Mouse (Mus musculus) ES-CJ7 (cell line): ENCODE data around the gene Mast1.

Source experiments
- DNase-seq: peaks from one replicate; pipeline ENCODE4 v3.0.0; 2011; ENCODE audit warnings: low read depth, low spot score

Mast1 gene

GRCm38 (mm10) chr8:84944478-84945160 lies 7.5 kb upstream of the Mast1 start:
- peak; percentile 94 for DNase-seq

DNA sequence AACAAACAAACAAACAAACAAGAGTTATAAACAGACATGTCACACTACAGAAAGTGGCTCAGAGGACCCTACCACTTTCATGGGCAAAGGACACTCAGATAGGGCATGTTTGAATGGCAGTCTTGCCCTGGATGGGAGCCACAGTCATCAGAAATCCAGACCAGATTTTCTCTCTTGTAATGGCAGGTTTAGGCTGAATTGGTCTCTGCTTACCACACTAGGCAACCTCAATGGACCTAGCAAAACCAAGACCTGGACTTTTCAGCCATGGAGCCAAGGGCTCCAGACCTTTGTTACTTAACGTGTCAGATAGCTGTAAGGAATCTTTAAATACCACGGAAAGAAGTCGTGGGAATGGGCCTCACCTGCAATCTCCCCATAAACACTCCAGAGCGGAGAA lies 6.5 kb upstream of the Mast1 start:
- DNase-seq: peak; percentile 41

- DNase-seq: no peak
Observed at GRCm38 (mm10) chr8:84937620-84938485, 694 bp upstream of the Mast1 start.

DNA sequence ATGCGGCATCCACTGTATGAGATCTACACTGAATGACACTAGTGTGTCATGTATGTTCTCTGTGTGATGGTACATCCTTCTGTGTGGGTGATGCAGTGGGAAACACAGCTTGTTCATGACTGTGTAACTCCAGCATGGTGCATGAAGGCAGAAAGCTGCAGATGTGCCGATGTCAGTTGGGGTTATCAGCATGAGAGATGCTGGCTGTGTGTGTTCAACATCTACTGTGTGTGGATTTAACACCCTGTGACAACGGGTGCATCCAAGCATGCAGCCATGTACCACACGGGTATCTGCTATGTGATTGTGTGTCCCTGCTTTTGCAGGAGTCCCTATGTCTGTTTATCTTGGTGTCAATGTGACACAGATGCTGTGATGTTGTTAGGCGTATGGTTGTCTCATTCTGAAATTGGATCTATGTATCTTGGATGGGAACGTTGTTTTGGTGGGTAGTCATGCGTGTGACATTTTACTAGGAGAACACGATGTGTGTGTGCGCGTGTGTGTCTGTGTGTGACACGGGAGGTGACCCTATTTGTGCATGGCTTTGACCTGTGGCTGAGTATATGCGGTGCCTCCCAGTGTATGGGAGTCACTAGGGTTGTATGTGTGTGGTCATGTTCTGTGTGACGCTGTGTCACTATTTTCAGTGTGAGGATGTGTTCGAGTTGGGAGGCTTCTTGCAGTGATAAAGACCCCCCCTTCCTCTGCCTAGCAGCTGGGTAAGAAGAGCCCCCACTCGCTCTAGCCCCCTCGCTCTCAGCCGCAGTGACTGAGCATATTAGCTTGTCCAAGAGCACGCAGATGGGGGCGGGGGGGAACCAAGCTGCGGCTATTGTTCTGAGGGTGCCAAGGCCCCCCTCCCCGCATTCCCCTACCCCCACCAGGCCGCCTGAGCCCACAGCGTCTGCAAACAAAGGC lies 858 bp downstream of the Mast1 start:
- no peak for DNase-seq

GRCm38 (mm10) chr8:84935489-84935888 lies 1.7 kb downstream of the Mast1 start:
- DNase-seq: no peak

- DNase-seq: peak; percentile 92
Observed at GRCm38 (mm10) chr8:84934860-84935259, 2.3 kb downstream of the Mast1 start.

GRCm38 (mm10) chr8:84933767-84934559 lies 3.2 kb downstream of the Mast1 start:
- no peak for DNase-seq

- DNase-seq: no peak
Observed at GRCm38 (mm10) chr8:84930582-84930981, 6.6 kb downstream of the Mast1 start.

DNA sequence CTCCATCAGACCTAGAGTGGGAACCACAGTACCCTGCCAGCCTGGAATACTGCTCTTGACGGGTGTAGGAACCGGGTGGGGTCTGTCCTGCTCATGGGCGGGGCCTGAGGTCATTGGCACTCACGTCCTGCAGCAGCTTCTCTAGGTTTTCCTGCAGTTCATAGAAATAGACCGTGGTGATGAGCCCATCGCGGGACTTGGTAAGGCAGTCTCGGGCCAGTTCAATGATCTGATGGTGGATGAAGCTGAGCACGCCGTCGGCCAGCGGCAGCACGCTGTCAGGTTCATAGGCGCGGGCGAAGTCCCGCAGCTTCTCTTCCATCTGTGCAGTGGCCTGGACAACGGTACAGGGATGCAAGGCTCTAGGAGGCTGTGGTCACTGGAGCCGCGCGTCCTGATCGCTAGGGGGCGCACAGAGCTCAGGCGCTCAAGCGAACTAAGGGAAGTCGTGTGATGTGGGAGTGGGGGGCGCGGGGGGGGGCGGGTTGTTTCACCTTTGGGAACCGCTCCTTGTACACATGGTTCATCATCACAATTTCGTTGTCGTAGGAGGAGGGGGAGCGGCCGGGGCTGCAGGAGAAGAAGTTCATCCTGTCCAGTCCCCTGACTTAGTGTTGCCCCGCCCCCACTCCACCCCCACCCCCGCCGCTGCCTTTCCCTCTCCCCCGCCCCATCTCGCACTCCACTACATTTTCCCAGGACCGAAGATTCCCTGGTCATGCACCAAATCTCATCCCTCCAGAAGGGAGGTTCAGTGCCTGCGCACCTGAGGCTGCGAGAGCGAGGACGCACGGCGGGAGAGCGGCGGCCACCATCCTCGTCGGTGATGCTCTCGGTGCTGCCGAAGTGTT lies 8.5 kb downstream of the Mast1 start:
- DNase-seq: peak; percentile 79

GRCm38 (mm10) chr8:84927513-84927912 lies 9.6 kb downstream of the Mast1 start:
- DNase-seq: no peak

- DNase-seq: no peak
Observed at GRCm38 (mm10) chr8:84925557-84925956, 11.6 kb downstream of the Mast1 start.

GRCm38 (mm10) chr8:84921596-84921995 lies 15.6 kb downstream of the Mast1 start:
- no peak for DNase-seq

DNA sequence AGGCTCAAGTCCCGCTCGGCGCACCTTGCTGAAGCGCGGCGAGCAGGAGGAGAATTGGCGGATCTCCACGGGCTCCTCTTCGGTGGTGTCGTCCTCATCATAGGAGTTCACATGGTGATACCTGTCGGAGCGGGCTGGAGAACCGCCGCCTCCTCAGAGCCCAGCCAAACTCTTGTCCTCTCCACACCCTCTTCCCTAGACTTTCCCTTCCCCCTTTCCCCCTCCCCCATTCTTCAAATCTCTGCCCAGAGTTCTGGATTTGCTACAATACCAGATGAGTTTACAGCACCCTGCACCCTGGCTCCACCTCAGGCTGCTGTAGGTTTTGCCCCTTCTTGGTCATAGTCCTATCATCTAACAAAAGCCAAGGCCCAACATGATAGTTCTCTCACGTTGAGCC lies 18.5 kb downstream of the Mast1 start:
- peak; percentile 82 for DNase-seq

- peak; percentile 73 for DNase-seq
Observed at GRCm38 (mm10) chr8:84917781-84918180, 19.4 kb downstream of the Mast1 start.

- peak; percentile 98 for DNase-seq
Observed at GRCm38 (mm10) chr8:84915269-84915668, 21.9 kb downstream of the Mast1 start.

DNA sequence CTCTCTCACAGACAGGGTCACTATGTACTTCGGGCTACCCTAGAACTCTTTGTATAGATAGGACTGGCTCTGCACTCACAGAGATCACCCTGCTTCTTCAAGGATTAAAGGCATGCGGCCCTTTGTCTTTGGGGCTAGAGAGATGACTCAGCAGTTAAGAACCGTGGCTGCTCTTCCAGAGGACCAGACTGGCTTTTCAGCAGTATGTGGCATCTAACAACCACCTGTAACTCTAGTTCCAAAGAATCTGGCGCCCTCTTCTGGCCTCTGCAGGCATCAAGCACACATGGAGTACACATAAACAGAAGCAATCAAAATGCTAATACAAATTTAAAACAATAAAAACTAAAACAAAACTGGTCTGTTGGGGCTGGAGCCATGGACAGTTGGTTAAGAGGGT lies 23.2 kb downstream of the Mast1 start:
- peak; percentile 97 for DNase-seq

DNA sequence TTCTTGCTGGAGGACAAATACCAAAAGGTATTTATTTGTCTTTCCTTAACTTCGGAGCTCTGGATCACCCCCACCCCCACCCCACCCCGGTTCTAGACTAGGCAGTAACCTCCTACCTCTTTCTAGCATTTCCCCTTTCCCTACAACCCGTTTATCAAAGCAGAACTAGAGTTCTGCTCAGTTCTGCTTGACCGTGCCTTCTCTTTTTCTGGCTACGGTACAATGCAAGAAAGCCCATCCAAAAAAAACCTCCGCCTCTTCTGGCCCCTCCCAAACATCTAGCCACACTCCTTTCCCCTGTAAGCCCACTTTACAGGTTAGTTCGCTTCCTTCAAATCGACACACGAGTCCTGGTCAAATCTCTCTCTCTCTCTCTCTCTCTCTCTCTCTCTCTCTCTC lies 23.7 kb downstream of the Mast1 start:
- DNase-seq: no peak

- DNase-seq: peak; percentile 98
Observed at GRCm38 (mm10) chr8:84912895-84913501, 24.2 kb downstream of the Mast1 start.

DNA sequence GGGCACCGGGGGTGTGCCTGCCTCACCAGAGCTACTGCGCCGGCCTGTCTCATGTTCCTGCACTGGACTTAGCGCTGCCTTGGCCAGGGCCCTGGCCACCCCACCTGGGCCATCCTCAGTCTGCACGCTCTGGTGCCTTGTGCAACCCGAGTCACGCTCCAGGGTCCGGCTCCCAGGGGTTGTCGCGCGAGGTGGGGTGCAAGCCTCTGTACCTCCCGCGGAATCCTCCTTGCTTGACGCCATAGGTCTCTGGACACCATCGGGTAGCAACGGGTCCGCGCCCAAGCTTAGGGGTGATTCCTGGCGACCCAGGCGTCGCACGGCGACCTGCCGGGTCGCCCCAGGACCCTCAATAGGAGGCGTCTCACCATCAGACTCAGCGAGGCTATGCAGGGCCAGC lies 24.8 kb downstream of the Mast1 start:
- no peak for DNase-seq

DNA sequence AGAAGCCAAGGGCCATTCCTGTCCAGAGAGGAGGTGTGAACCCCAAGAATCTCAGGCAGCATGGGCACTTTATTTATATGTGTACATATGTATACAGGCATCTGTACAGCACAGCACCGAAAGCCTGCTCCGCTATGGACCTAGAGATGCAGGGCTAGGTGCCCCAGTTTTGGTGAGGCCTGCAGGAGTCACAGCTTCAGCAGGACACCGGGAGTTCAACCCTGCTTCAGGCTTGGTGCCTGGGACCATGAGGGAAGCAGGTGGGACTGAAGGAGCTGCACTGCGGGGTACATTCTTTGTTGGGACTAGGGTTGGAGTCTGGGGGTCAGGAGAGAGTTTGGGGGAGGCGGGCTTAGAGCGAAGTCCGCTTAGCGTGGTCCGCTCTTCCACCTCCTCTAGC lies 25.3 kb downstream of the Mast1 start:
- no peak for DNase-seq
